8 mouse cellular contexts compared by ENCODE assay signal in the genomic region with DNA sequence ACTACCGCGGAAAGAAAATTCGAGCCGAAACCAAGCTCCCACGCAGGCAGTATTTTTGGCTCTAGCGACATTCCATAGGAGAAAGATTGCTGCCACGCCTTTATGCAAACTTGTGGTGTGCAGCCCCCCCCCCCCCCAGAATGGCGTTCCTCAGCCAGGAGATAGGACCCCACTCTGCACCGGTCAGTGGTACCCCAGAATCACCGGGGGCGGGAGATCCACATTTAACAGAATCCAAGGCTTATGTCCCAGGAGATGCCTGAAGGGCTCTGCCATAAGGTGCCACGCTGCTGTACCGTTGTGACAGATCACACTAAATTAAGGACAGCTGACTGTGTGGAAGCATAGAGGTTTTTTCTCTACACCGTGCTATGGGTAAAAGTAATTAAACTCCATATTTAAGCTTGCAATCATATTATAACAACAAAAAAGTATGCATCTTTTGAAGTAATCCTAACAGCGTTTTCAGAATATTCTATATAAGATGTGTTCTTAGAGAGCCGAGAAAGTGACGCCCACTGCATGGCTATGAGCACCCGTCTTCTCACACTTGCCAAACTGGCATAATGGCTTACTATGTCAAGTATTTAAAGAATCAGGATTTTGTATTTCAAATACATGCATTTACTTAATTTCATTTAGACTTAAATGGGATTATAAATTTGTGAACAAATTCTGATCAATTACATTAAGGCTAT.
A peak's percentile ranks its signal among the peaks of the same experiment; 100 is the strongest.
DNase-seq lines count a peak whose midpoint lies in the region; ATAC-seq lines count a peak whose summit lies in the region.

No protein-coding gene starts in this region.

- H3K9ac ChIP-seq in kidney, embryonic 15.5 days, result peak overlapping the region; percentile 56
- H3K9ac ChIP-seq in midbrain, embryonic 11.5 days (ENCODE audit: low read length), result peak overlapping the region; percentile 56

- no peak for DNase-seq in kidney, adult 18-20 months
- peak; percentile 7 for DNase-seq in cerebellum, adult 9-11 months
- no peak for DNase-seq in hindbrain, embryonic 10.5 days (ENCODE audit: low spot score)
- DNase-seq in midbrain, embryonic 11.5 days (ENCODE audit: low spot score, missing footprints), result peak; percentile 97
- no peak for DNase-seq in urinary bladder, adult 18-20 months (ENCODE audit: low spot score in 2 of 2)
- DNase-seq in kidney, postnatal 14 days, result no peak
- no peak for DNase-seq in adrenal gland, postnatal 36 days

- ATAC-seq in kidney, embryonic 15.5 days (replicated peaks; ENCODE audit: low FRiP score), result peak; percentile 74; the same call in 1 of the 2 replicates
- ATAC-seq in midbrain, embryonic 11.5 days (ENCODE audit: low FRiP score), result peak; percentile 78

- peak overlapping the region; percentile 81 for H3K4me2 ChIP-seq in kidney, embryonic 15.5 days
- H3K4me2 ChIP-seq in midbrain, embryonic 11.5 days, result peak overlapping the region; percentile 54

- peak overlapping the region; percentile 55 for H3K4me3 ChIP-seq in kidney, embryonic 15.5 days (replicated peaks)
- peak overlapping the region; percentile 63 for H3K4me3 ChIP-seq in hindbrain, embryonic 10.5 days
- peak overlapping the region; percentile 31 for H3K4me3 ChIP-seq in midbrain, embryonic 11.5 days (ENCODE audit: low read depth, low read length)

- 7% methylated on average over 18 of the region's 18 CpGs for WGBS in kidney, embryonic 15.5 days
- 4% methylated on average over 18 of the region's 18 CpGs for WGBS in hindbrain, embryonic 10.5 days
- WGBS in midbrain, embryonic 11.5 days, result 3% methylated on average over 18 of the region's 18 CpGs

- H3K9me3 ChIP-seq in kidney, embryonic 15.5 days (replicated peaks), result no peaks in the 10 kb centered on the region
- H3K9me3 ChIP-seq in hindbrain, embryonic 10.5 days, result no peaks in the 10 kb centered on the region
- H3K9me3 ChIP-seq in midbrain, embryonic 11.5 days (ENCODE audit: control insufficient read depth, low read length), result no peaks in the 10 kb centered on the region

- peaks cover 30% of the 10 kb centered on the region for H3K4me1 ChIP-seq in kidney, embryonic 15.5 days
- H3K4me1 ChIP-seq in hindbrain, embryonic 10.5 days (replicated peaks), result peaks cover 70% of the 10 kb centered on the region
- peaks cover 24% of the 10 kb centered on the region for H3K4me1 ChIP-seq in midbrain, embryonic 11.5 days (ENCODE audit: control insufficient read depth, insufficient read depth, low read length)

- peak overlapping the region; percentile 87 for H3K27ac ChIP-seq in kidney, embryonic 15.5 days
- peak overlapping the region; percentile 93 for H3K27ac ChIP-seq in hindbrain, embryonic 10.5 days
- peak overlapping the region; percentile 89 for H3K27ac ChIP-seq in midbrain, embryonic 11.5 days (ENCODE audit: low read depth, low read length)

- no peaks in the 10 kb centered on the region for H3K27me3 ChIP-seq in kidney, embryonic 15.5 days
- no peaks in the 10 kb centered on the region for H3K27me3 ChIP-seq in hindbrain, embryonic 10.5 days (ENCODE audit: insufficient read depth, poor library complexity, severe bottlenecking)
- H3K27me3 ChIP-seq in midbrain, embryonic 11.5 days (ENCODE audit: control insufficient read depth, insufficient read depth, low read length), result no peaks in the 10 kb centered on the region

- no peaks in the 10 kb centered on the region for H3K36me3 ChIP-seq in kidney, embryonic 15.5 days
- H3K36me3 ChIP-seq in hindbrain, embryonic 10.5 days, result no peaks in the 10 kb centered on the region
- H3K36me3 ChIP-seq in midbrain, embryonic 11.5 days (ENCODE audit: control insufficient read depth, insufficient read depth, low read length), result no peaks in the 10 kb centered on the region

Comparison
In these comparisons a context has a peak if more than half of its experiments do, and no peak if none do; other contexts are left out.
1. DNase-seq: peak in cerebellum, adult 9-11 months (single experiment) and midbrain, embryonic 11.5 days (single experiment); none in kidney, adult 18-20 months (single experiment), hindbrain, embryonic 10.5 days (single experiment), urinary bladder, adult 18-20 months (0 of 2), kidney, postnatal 14 days (single experiment) and adrenal gland, postnatal 36 days (0 of 2).
2. Peak in every context shown above with its lines, with median percentiles within 50 percentile points of each other: H3K27ac ChIP-seq and H3K4me3 ChIP-seq.